Comparison of ENCODE assay signal across 21 mouse cellular contexts in genomic region chr13:24328036-24328817, GRCm38 (mm10). TPM values are rescaled to one million over a fixed set of nuclear protein-coding genes. Genes with fewer than 3 reads are reported as not detected.
"Had no signal": no experiment of that assay in that cellular context is flagged by ENCODE, and none has a peak within 500 bp of the region (broad histone marks: within the 10 kb centered on the region; RNA-seq: fewer than 3 reads in every experiment).

No protein-coding gene starts in this region.

- DNase-seq: kidney, postnatal 14 days; kidney, postnatal 4 days; left cerebral cortex, postnatal 4 days; lung, adult 18-20 months; lung, postnatal 10 days; lung, postnatal 36 days; retina, postnatal 1 day; right cerebral cortex, postnatal 25 days; spleen, adult 18-20 months; thymus, postnatal 25 days had no signal

- H3K27me3 ChIP-seq: kidney, embryonic 15.5 days; limb, embryonic 12.5 days; limb, embryonic 15.5 days; lung, embryonic 15.5 days; midbrain, embryonic 12.5 days; midbrain, embryonic 15.5 days; neural tube, embryonic 13.5 days; stomach, embryonic 15.5 days had no signal

- H3K4me3 ChIP-seq: kidney, embryonic 15.5 days; limb, embryonic 12.5 days; limb, embryonic 15.5 days; lung, embryonic 15.5 days; midbrain, embryonic 12.5 days; midbrain, embryonic 15.5 days; myocyte; neural tube, embryonic 13.5 days; stomach, embryonic 15.5 days had no signal

- ATAC-seq: midbrain, embryonic 15.5 days had no signal

- H3K4me2 ChIP-seq: kidney, embryonic 15.5 days; limb, embryonic 12.5 days; limb, embryonic 15.5 days; lung, embryonic 15.5 days; midbrain, embryonic 12.5 days; midbrain, embryonic 15.5 days; neural tube, embryonic 13.5 days; stomach, embryonic 15.5 days had no signal

- H3K9ac ChIP-seq: kidney, embryonic 15.5 days; limb, embryonic 12.5 days; limb, embryonic 15.5 days; liver, embryonic 14.5 days; lung, embryonic 15.5 days; midbrain, embryonic 12.5 days; midbrain, embryonic 15.5 days; neural tube, embryonic 13.5 days; stomach, embryonic 15.5 days had no signal

- H3K4me1 ChIP-seq: limb, embryonic 15.5 days; lung, embryonic 15.5 days; midbrain, embryonic 12.5 days; midbrain, embryonic 15.5 days; neural tube, embryonic 13.5 days; stomach, embryonic 15.5 days had no signal

- H3K9me3 ChIP-seq: kidney, embryonic 15.5 days; limb, embryonic 12.5 days; limb, embryonic 15.5 days; lung, embryonic 15.5 days; midbrain, embryonic 12.5 days; midbrain, embryonic 15.5 days; neural tube, embryonic 13.5 days; stomach, embryonic 15.5 days had no signal

- H3K36me3 ChIP-seq: kidney, embryonic 15.5 days; limb, embryonic 12.5 days; limb, embryonic 15.5 days; lung, embryonic 15.5 days; midbrain, embryonic 12.5 days; midbrain, embryonic 15.5 days; neural tube, embryonic 13.5 days; stomach, embryonic 15.5 days had no signal

- H3K27ac ChIP-seq: kidney, embryonic 15.5 days; limb, embryonic 12.5 days; limb, embryonic 15.5 days; liver, embryonic 14.5 days; lung, embryonic 15.5 days; midbrain, embryonic 12.5 days; midbrain, embryonic 15.5 days; neural tube, embryonic 13.5 days; stomach, embryonic 15.5 days had no signal

RNA-seq across cellular contexts. Expression of gene Carmil1, which starts 47.6 kb away (rescaled TPM):
- total RNA-seq: megakaryocyte-erythroid progenitor cell, adult 5-6 weeks had no signal
